Mouse (Mus musculus): ENCODE results near the gene Gm45837.

DNA sequence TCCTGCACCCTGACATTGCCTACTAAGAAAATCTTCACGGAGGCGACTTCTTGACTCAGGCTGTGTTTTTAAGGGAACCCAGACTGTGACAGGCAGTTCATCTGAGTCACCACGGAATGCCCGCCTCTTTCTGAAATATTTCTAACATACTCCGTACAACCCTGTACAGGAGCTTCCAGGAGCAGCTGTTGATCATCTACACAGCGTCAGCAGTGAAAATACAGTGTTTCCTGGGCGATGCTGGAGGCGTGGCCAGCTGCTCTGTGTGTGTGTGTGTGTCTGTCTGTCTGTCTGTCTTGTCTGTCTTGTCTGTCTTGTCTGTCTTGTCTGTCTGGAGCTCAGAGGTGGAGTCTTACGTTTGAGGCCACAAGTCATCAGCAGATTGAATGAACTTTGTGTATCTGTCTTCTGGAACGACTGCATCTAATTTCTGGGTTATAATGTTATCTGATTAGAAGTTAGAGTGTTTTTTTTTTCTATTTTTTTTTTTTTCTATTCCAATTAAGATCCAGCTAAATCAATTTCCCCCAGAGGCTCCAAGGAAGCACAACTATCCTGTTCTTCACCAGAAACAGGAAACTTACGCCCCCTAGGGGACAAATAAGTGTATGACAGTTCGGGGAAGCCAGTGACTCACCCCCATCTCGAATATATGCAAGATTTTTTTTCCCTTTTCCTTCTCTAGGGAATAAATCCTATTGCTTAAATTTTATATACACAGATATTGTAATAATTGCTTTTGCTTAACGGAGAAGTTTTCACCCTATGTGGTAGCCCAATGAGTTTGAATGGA lies 127.7 kb downstream of the Gm45837 start:
- TF ChIP-seq CTCF (conservative IDR thresholded peaks at IDR 0.05; ENCODE audit: low read length) (peak; percentile 95), NANOG (IDR thresholded peaks at IDR 0.05; ENCODE audit: borderline replicate concordance, low read length) (no peak), POU5F1 (IDR thresholded peaks at IDR 0.05; ENCODE audit: borderline replicate concordance, low read length) (no peak)

All from E14TG2a.4 (cell line).